In genomic region chr7:37623903-37624758, GRCm38 (mm10) we compare ENCODE assay signal across 7 mouse cellular contexts.
DNase-seq lines count a peak whose midpoint lies in the region; ATAC-seq and TF ChIP-seq lines count a peak whose summit lies in the region.

No protein-coding gene starts in this region.

- ATAC-seq in heart, embryonic 15.5 days (replicated peaks; ENCODE audit: insufficient number of reproducible peaks, insufficient read depth, low FRiP score, low read depth), result peak; percentile 60
- ATAC-seq in liver, embryonic 13.5 days (ENCODE audit: low read depth), result no peak
- ATAC-seq in neural tube, embryonic 13.5 days (ENCODE audit: low read depth), result peak; percentile 68

- 1% methylated on average over 61 of the region's 62 CpGs for WGBS in heart, embryonic 15.5 days
- 2% methylated on average over 51 of the region's 62 CpGs for WGBS in liver, embryonic 13.5 days (ENCODE audit: insufficient replicate concordance)
- 2% methylated on average over 49 of the region's 62 CpGs for WGBS in neural tube, embryonic 13.5 days

- no peaks in the 10 kb centered on the region for H3K9me3 ChIP-seq in heart, embryonic 15.5 days (replicated peaks)
- no peaks in the 10 kb centered on the region for H3K9me3 ChIP-seq in liver, embryonic 13.5 days (replicated peaks)
- no peaks in the 10 kb centered on the region for H3K9me3 ChIP-seq in neural tube, embryonic 13.5 days

- no peak for TF ChIP-seq CTCF in embryonic fibroblast, embryonic 13.5 days (IDR thresholded peaks at IDR 0.05; ENCODE audit: borderline replicate concordance, insufficient read depth, low read length)

- H3K4me1 ChIP-seq in embryonic fibroblast, embryonic 13.5 days (ENCODE audit: control insufficient read depth, insufficient read depth, low read length), result 0 out of 2 replicates have a peak, but pooled peaks cover 2% of the 10 kb centered on the region
- H3K4me1 ChIP-seq in heart, embryonic 15.5 days (replicated peaks), result peaks cover 10% of the 10 kb centered on the region
- no peaks in the 10 kb centered on the region for H3K4me1 ChIP-seq in liver, embryonic 13.5 days (replicated peaks)
- peaks cover 52% of the 10 kb centered on the region for H3K4me1 ChIP-seq in neural tube, embryonic 13.5 days (replicated peaks)

- peak overlapping the region; percentile 78 for H3K4me2 ChIP-seq in heart, embryonic 15.5 days
- H3K4me2 ChIP-seq in liver, embryonic 13.5 days, result peak overlapping the region; percentile 57
- peak overlapping the region; percentile 72 for H3K4me2 ChIP-seq in neural tube, embryonic 13.5 days

- peaks cover 15% of the 10 kb centered on the region for H3K27me3 ChIP-seq in heart, embryonic 15.5 days
- H3K27me3 ChIP-seq in liver, embryonic 13.5 days, result peaks cover 34% of the 10 kb centered on the region
- no peaks in the 10 kb centered on the region for H3K27me3 ChIP-seq in neural tube, embryonic 13.5 days

- no peak overlapping the region for H3K27ac ChIP-seq in embryonic fibroblast, embryonic 13.5 days (ENCODE audit: insufficient read depth, low read length)
- H3K27ac ChIP-seq in heart, embryonic 15.5 days, result no peak overlapping the region
- no peak overlapping the region for H3K27ac ChIP-seq in liver, embryonic 13.5 days
- H3K27ac ChIP-seq in neural tube, embryonic 13.5 days (replicated peaks), result peak overlapping the region; percentile 95

- no peak for TF ChIP-seq POLR2A in embryonic fibroblast, embryonic 13.5 days (IDR thresholded peaks at IDR 0.05; ENCODE audit: low read depth, low read length)

- peak overlapping the region; percentile 43 for H3K4me3 ChIP-seq in embryonic fibroblast, embryonic 13.5 days (ENCODE audit: insufficient read depth, low read length)
- H3K4me3 ChIP-seq in heart, embryonic 15.5 days, result peak overlapping the region; percentile 53
- H3K4me3 ChIP-seq in liver, embryonic 13.5 days (replicated peaks), result peak overlapping the region; percentile 36
- peak overlapping the region; percentile 48 for H3K4me3 ChIP-seq in neural tube, embryonic 13.5 days

- peak overlapping the region; percentile 43 for H3K9ac ChIP-seq in heart, embryonic 15.5 days
- H3K9ac ChIP-seq in liver, embryonic 13.5 days, result no peak overlapping the region
- peak overlapping the region; percentile 76 for H3K9ac ChIP-seq in neural tube, embryonic 13.5 days

- DNase-seq in cerebellum, adult 11-12 months, result peak; percentile 89
- peak; percentile 75 for DNase-seq in kidney, postnatal 14 days
- DNase-seq in liver, embryonic 13.5 days, result no peak
- DNase-seq in urinary bladder, adult 2 months (ENCODE audit: low spot score), result peak; percentile 45

- no peaks in the 10 kb centered on the region for H3K36me3 ChIP-seq in heart, embryonic 15.5 days
- no peaks in the 10 kb centered on the region for H3K36me3 ChIP-seq in liver, embryonic 13.5 days
- H3K36me3 ChIP-seq in neural tube, embryonic 13.5 days, result no peaks in the 10 kb centered on the region
